Mouse (Mus musculus): Measurements from ENCODE around the gene Auts2. TPM values are rescaled to one million over a fixed set of nuclear protein-coding genes. Genes with fewer than 3 reads are reported as not detected.

Auts2 gene
- polyA plus RNA-seq, 1 experiment: 9.2 TPM

DNA sequence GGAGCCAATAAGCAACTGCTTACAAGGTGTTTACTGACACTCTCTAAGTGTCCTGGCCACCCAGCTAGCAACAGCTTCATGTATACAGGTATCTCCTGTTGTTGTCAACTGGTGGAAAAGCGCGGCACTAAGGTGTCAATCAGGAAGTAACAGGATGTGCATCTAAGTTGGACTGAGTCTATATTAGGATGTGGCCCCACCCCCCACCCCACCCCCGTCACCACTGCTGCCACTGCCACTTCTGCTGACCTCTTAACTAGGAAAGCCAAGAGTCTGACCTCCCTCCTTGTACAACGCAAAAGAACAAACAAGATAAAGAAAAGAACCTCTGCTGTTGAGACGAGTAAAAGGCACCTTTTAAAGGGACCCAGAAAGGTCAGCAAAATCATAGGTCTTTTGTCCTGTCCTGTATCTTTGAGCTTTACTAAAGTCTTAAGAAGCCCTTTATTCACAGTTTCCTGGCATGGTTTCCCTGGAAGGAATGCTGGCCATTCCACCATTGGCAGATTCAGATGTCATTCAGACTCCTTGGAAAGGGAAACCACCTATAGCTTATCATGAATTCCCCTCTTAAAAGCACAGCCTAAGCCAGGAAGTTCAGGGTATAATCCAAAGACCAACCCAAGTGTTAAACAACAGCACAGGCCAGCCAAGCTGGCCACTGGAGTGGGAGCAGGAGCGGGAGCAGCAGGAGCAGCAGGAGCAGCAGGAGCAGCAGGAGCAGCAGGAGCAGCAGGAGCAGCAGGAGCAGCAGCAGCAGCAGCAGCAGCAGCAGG, 148.2 kb downstream of the Auts2 start:
- Histone ChIP-seq H3K36me3 (ENCODE audit: control insufficient read depth, insufficient read depth, low read length) (no peaks in the 10 kb centered on the region), H3K27ac (ENCODE audit: insufficient read depth, low read depth, low read length) (no peak overlapping the region), H3K27me3 (replicated peaks; ENCODE audit: control insufficient read depth, insufficient read depth, low read length) (peaks cover 2% of the 10 kb centered on the region; the same call in 1 of the 2 replicates), H3K4me3 (ENCODE audit: insufficient read depth, low read depth, low read length) (no peak overlapping the region), H3K4me1 (ENCODE audit: control insufficient read depth, insufficient read depth, low read length) (peaks cover 8% of the 10 kb centered on the region; the same call in 1 of the 2 replicates)
- TF ChIP-seq CTCF (conservative IDR thresholded peaks at IDR 0.05; ENCODE audit: insufficient read depth, insufficient read length, low read depth, low read length) (no peak), POLR2A (IDR thresholded peaks at IDR 0.05; ENCODE audit: low read depth, low read length) (no peak)
- no peak for DNase-seq
- WGBS: 62% methylated on average over 6 of the region's 6 CpGs

GRCm38 (mm10) chr5:132391831-132392763, 151.0 kb downstream of the Auts2 start:
- DNase-seq: peak; percentile 76
- Histone ChIP-seq H3K27ac (ENCODE audit: insufficient read depth, low read depth, low read length) (no peak overlapping the region), H3K4me3 (ENCODE audit: insufficient read depth, low read depth, low read length) (no peak overlapping the region), H3K27me3 (replicated peaks; ENCODE audit: control insufficient read depth, insufficient read depth, low read length) (no peaks in the 10 kb centered on the region; the same call in 1 of the 2 replicates), H3K36me3 (ENCODE audit: control insufficient read depth, insufficient read depth, low read length) (no peaks in the 10 kb centered on the region), H3K4me1 (ENCODE audit: control insufficient read depth, insufficient read depth, low read length) (peaks cover 8% of the 10 kb centered on the region; the same call in 1 of the 2 replicates)
- TF ChIP-seq POLR2A (IDR thresholded peaks at IDR 0.05; ENCODE audit: low read depth, low read length) (no peak), CTCF (conservative IDR thresholded peaks at IDR 0.05; ENCODE audit: insufficient read depth, insufficient read length, low read depth, low read length) (no peak)
- 31% methylated on average over 14 of the region's 14 CpGs for WGBS

DNA sequence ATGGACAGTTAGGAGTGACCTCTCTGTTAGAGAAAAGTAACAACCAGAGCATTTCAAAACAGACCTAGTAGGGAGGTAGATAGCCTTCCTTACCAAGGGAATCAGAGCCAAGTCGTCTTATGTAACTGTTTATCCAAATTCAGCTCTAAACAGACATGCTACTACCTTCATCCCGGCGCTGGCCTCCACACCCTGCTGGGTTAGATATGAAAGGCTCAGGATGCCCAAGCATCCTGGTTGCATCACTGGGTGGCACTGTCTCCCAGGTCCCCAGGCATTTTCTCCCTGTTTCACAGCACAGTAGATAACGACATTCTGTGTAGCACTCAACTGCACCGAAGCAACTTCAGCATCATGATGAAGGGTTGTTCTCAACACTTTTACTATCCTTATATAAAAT, 154.4 kb downstream of the Auts2 start:
- Histone ChIP-seq H3K27me3 (replicated peaks; ENCODE audit: control insufficient read depth, insufficient read depth, low read length) (no peaks in the 10 kb centered on the region), H3K4me3 (ENCODE audit: insufficient read depth, low read depth, low read length) (no peak overlapping the region), H3K36me3 (ENCODE audit: control insufficient read depth, insufficient read depth, low read length) (no peaks in the 10 kb centered on the region), H3K4me1 (ENCODE audit: control insufficient read depth, insufficient read depth, low read length) (peaks cover 8% of the 10 kb centered on the region; the same call in 1 of the 2 replicates), H3K27ac (ENCODE audit: insufficient read depth, low read depth, low read length) (no peak overlapping the region)
- 93% methylated on average over 5 of the region's 5 CpGs for WGBS
- no peak for DNase-seq
- no peak for TF ChIP-seq POLR2A (IDR thresholded peaks at IDR 0.05; ENCODE audit: low read depth, low read length)
- TF ChIP-seq CTCF (conservative IDR thresholded peaks at IDR 0.05; ENCODE audit: insufficient read depth, insufficient read length, low read depth, low read length): no peak

- no peak for TF ChIP-seq CTCF (conservative IDR thresholded peaks at IDR 0.05; ENCODE audit: insufficient read depth, insufficient read length, low read depth, low read length)
- no peak for TF ChIP-seq POLR2A (IDR thresholded peaks at IDR 0.05; ENCODE audit: low read depth, low read length)
- H3K4me1 ChIP-seq (ENCODE audit: control insufficient read depth, insufficient read depth, low read length): no peaks in the 10 kb centered on the region
- H3K4me3 ChIP-seq (ENCODE audit: insufficient read depth, low read depth, low read length): no peak overlapping the region
- 76% methylated on average over 4 of the region's 4 CpGs for WGBS
- no peaks in the 10 kb centered on the region for H3K36me3 ChIP-seq (ENCODE audit: control insufficient read depth, insufficient read depth, low read length)
- no peak overlapping the region for H3K27ac ChIP-seq (ENCODE audit: insufficient read depth, low read depth, low read length)
- no peaks in the 10 kb centered on the region for H3K27me3 ChIP-seq (replicated peaks; ENCODE audit: control insufficient read depth, insufficient read depth, low read length)
- no peak for DNase-seq
Measured at GRCm38 (mm10) chr5:132385244-132385855, 157.8 kb downstream of the Auts2 start.

DNA sequence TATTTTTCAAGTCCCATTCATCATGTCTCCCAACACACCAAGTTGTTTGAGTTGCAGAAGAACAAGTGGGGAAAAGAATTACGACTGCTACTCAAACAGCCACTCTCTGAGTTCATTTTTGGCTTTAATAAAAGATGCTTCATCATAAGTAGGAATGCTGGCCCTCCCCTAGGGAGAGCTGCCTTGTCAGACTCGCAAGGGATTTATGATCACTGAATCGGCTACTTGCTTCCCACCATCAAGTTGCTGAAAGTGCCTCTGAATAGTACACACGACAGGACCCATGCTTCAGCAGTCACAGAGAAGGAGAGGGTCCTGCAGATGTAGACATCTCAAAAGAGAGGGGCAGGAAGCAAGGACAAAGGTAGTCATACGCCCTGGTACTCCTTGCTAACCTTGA, 162.9 kb downstream of the Auts2 start:
- WGBS: 49% methylated on average over 5 of the region's 5 CpGs
- no peak for DNase-seq
- Histone ChIP-seq H3K36me3 (ENCODE audit: control insufficient read depth, insufficient read depth, low read length) (no peaks in the 10 kb centered on the region), H3K27ac (ENCODE audit: insufficient read depth, low read depth, low read length) (no peak overlapping the region), H3K27me3 (replicated peaks; ENCODE audit: control insufficient read depth, insufficient read depth, low read length) (no peaks in the 10 kb centered on the region), H3K4me3 (ENCODE audit: insufficient read depth, low read depth, low read length) (no peak overlapping the region), H3K4me1 (ENCODE audit: control insufficient read depth, insufficient read depth, low read length) (no peaks in the 10 kb centered on the region)
- TF ChIP-seq CTCF (conservative IDR thresholded peaks at IDR 0.05; ENCODE audit: insufficient read depth, insufficient read length, low read depth, low read length): no peak
- no peak for TF ChIP-seq POLR2A (IDR thresholded peaks at IDR 0.05; ENCODE audit: low read depth, low read length)

GRCm38 (mm10) chr5:132378977-132379376, 164.2 kb downstream of the Auts2 start:
- Histone ChIP-seq H3K4me3 (ENCODE audit: insufficient read depth, low read depth, low read length) (no peak overlapping the region), H3K27ac (ENCODE audit: insufficient read depth, low read depth, low read length) (no peak overlapping the region), H3K27me3 (replicated peaks; ENCODE audit: control insufficient read depth, insufficient read depth, low read length) (no peaks in the 10 kb centered on the region; the same call in 1 of the 2 replicates), H3K4me1 (ENCODE audit: control insufficient read depth, insufficient read depth, low read length) (no peaks in the 10 kb centered on the region), H3K36me3 (ENCODE audit: control insufficient read depth, insufficient read depth, low read length) (no peaks in the 10 kb centered on the region)
- TF ChIP-seq CTCF (conservative IDR thresholded peaks at IDR 0.05; ENCODE audit: insufficient read depth, insufficient read length, low read depth, low read length) (no peak), POLR2A (IDR thresholded peaks at IDR 0.05; ENCODE audit: low read depth, low read length) (no peak)
- DNase-seq: no peak
- 90% methylated on average over 1 of the region's 1 CpGs for WGBS

Data from kidney, adult 2 months (tissue).